Mouse (Mus musculus): Measurements from ENCODE around the gene Gfra1. TPM values are rescaled to one million over a fixed set of nuclear protein-coding genes. Genes with fewer than 3 reads are reported as not detected.

Gene Gfra1
- polyA plus RNA-seq, 1 experiment from 2014 or later = 76.4 TPM

GRCm38 (mm10) chr19:58413290-58413689, 42.4 kb downstream of the Gfra1 start:
- WGBS = 32% methylated on average over 8 of the region's 8 CpGs
- ATAC-seq (ENCODE audit: low FRiP score, low read depth) = no peak
- no peak overlapping the region for H3K9ac ChIP-seq
- H3K4me2 ChIP-seq (replicated peaks) = no peak overlapping the region
- no peak overlapping the region for H3K4me3 ChIP-seq
- H3K27me3 ChIP-seq (replicated peaks) = no peaks in the 10 kb centered on the region
- H3K27ac ChIP-seq = no peak overlapping the region
- no peaks in the 10 kb centered on the region for H3K36me3 ChIP-seq
- H3K4me1 ChIP-seq = 0 out of 2 replicates have a peak, but pooled peaks cover 3% of the 10 kb centered on the region
- no peaks in the 10 kb centered on the region for H3K9me3 ChIP-seq

- no peak overlapping the region for H3K27ac ChIP-seq
- 0 out of 2 replicates have a peak, but pooled peaks cover 3% of the 10 kb centered on the region for H3K4me1 ChIP-seq
- H3K9me3 ChIP-seq = no peaks in the 10 kb centered on the region
- H3K4me3 ChIP-seq = no peak overlapping the region
- no peak overlapping the region for H3K4me2 ChIP-seq (replicated peaks)
- no peaks in the 10 kb centered on the region for H3K27me3 ChIP-seq (replicated peaks)
- WGBS = 71% methylated on average over 2 of the region's 3 CpGs
- no peak overlapping the region for H3K9ac ChIP-seq
- no peak for ATAC-seq (ENCODE audit: low FRiP score, low read depth)
- no peaks in the 10 kb centered on the region for H3K36me3 ChIP-seq
Measured at GRCm38 (mm10) chr19:58412811-58413210, 42.9 kb downstream of the Gfra1 start.

GRCm38 (mm10) chr19:58406726-58407125, 49.0 kb downstream of the Gfra1 start:
- ATAC-seq (ENCODE audit: low FRiP score, low read depth) = no peak
- no peak overlapping the region for H3K27ac ChIP-seq
- no peaks in the 10 kb centered on the region for H3K27me3 ChIP-seq (replicated peaks)
- H3K9me3 ChIP-seq = no peaks in the 10 kb centered on the region
- H3K36me3 ChIP-seq = no peaks in the 10 kb centered on the region
- H3K9ac ChIP-seq = no peak overlapping the region
- H3K4me1 ChIP-seq = no peaks in the 10 kb centered on the region
- H3K4me2 ChIP-seq (replicated peaks) = no peak overlapping the region
- H3K4me3 ChIP-seq = no peak overlapping the region

- H3K4me3 ChIP-seq = no peak overlapping the region
- H3K36me3 ChIP-seq = no peaks in the 10 kb centered on the region
- H3K4me2 ChIP-seq (replicated peaks) = no peak overlapping the region
- H3K4me1 ChIP-seq = peaks cover 17% of the 10 kb centered on the region
- 91% methylated on average over 3 of the region's 3 CpGs for WGBS
- H3K27ac ChIP-seq = no peak overlapping the region
- no peaks in the 10 kb centered on the region for H3K27me3 ChIP-seq (replicated peaks)
- H3K9me3 ChIP-seq = no peaks in the 10 kb centered on the region
- H3K9ac ChIP-seq = no peak overlapping the region
- no peak for ATAC-seq (ENCODE audit: low FRiP score, low read depth)
Measured at GRCm38 (mm10) chr19:58400224-58400623, 55.5 kb downstream of the Gfra1 start.

GRCm38 (mm10) chr19:58399166-58399565, 56.5 kb downstream of the Gfra1 start:
- Histone ChIP-seq H3K27ac (no peak overlapping the region), H3K9ac (no peak overlapping the region), H3K4me3 (no peak overlapping the region), H3K27me3 (replicated peaks) (no peaks in the 10 kb centered on the region), H3K36me3 (no peaks in the 10 kb centered on the region), H3K4me2 (replicated peaks) (no peak overlapping the region), H3K9me3 (no peaks in the 10 kb centered on the region), H3K4me1 (peaks cover 17% of the 10 kb centered on the region)
- WGBS = 85% methylated on average over 6 of the region's 6 CpGs
- no peak for ATAC-seq (ENCODE audit: low FRiP score, low read depth)

DNA sequence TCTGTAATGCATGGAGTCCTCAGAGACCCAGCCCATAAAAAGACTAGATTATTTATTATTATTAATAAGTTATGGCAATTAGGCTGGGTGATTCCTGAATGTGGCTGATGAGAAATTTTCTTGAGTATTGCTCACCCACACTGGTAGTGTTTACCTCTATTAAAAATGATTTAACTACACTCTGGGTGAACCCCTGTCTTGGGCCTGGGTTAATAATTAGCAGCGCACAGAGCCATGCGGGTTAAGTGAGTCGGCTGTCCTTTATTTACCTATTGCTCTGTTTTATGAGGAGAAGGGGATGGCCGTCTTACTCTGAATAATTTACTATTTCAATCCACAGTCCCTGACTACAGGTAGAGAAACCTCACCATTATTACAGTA, 59.1 kb downstream of the Gfra1 start:
- no peak for ATAC-seq (ENCODE audit: low FRiP score, low read depth)
- no peaks in the 10 kb centered on the region for H3K27me3 ChIP-seq (replicated peaks)
- H3K36me3 ChIP-seq = no peaks in the 10 kb centered on the region
- WGBS = 44% methylated on average over 4 of the region's 4 CpGs
- peak overlapping the region; percentile 66; the same call in 1 of the 2 replicates for H3K27ac ChIP-seq
- no peak overlapping the region for H3K9ac ChIP-seq
- H3K4me3 ChIP-seq = no peak overlapping the region
- H3K9me3 ChIP-seq = no peaks in the 10 kb centered on the region
- H3K4me1 ChIP-seq = peaks cover 17% of the 10 kb centered on the region
- H3K4me2 ChIP-seq (replicated peaks) = no peak overlapping the region

DNA sequence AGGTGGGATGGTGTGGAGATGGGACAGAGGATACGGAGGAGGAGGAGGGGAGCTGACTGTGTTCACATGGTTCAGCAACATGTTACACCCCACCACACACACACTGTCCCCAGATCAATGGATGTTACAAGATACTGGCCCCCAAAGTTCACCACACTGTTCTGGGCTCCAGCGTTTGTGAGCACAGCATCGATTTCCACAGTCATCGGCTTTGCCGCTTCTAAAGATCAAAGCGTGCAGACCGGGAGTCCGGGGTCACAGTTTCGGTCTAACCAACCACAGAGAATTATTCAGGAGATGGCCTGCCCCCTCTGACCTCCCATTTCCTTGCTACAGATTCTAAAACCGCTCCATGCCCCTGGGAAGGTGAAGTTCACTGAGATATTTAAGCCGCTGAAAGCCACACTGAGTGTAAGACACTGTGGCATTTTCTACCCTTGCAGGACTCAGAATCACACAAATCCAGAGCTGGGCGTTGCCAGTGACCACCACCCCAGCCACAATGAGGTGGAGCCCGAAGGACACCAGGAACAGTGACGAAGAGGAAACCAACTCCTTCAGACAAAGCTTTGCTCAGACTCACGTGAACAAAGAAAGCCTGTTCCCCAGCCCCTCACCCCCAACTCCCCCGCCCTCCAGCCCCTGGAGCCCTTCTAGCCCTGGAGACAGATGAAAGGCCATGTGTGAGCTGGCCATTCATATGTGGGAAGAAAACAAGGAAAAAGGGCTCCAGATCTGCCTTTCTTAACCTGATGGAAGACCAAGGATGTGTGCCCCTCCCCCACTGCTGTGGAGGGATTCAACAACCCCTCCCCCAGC, 59.7 kb downstream of the Gfra1 start:
- 0 out of 2 replicates have a peak overlapping the region, but pooled peaks have one; percentile 35 for H3K9ac ChIP-seq
- WGBS = 44% methylated on average over 16 of the region's 16 CpGs
- peak overlapping the region; percentile 33 for H3K4me2 ChIP-seq (replicated peaks)
- H3K4me3 ChIP-seq = no peak overlapping the region
- peak; percentile 41 for ATAC-seq (ENCODE audit: low FRiP score, low read depth)
- no peaks in the 10 kb centered on the region for H3K9me3 ChIP-seq
- H3K27me3 ChIP-seq (replicated peaks) = no peaks in the 10 kb centered on the region
- peaks cover 17% of the 10 kb centered on the region for H3K4me1 ChIP-seq
- H3K27ac ChIP-seq = peak overlapping the region; percentile 66
- no peaks in the 10 kb centered on the region for H3K36me3 ChIP-seq

DNA sequence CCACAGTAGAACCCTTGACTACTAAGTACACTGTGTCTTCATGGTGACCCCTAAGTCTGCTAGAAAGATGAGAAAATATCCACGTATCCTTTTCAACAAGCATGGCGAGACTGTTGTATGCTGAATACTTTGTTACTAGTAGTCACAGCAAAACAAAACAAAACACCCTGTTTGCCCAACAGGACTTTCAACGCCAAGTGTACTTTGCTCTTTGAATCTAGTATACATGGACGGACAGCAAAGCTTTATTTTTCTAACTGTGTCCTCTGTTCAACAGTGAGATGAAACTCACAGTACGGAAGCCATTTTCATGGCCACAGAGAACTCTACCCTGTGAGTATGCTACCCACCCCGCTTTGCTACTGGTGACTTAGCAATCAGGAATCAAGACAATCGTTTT, 62.6 kb downstream of the Gfra1 start:
- peaks cover 17% of the 10 kb centered on the region for H3K4me1 ChIP-seq
- H3K9me3 ChIP-seq = no peaks in the 10 kb centered on the region
- no peak overlapping the region for H3K27ac ChIP-seq
- H3K9ac ChIP-seq = no peak overlapping the region
- H3K4me3 ChIP-seq = no peak overlapping the region
- 92% methylated on average over 7 of the region's 7 CpGs for WGBS
- H3K4me2 ChIP-seq (replicated peaks) = no peak overlapping the region
- no peak for ATAC-seq (ENCODE audit: low FRiP score, low read depth)
- no peaks in the 10 kb centered on the region for H3K36me3 ChIP-seq
- no peaks in the 10 kb centered on the region for H3K27me3 ChIP-seq (replicated peaks)

DNA sequence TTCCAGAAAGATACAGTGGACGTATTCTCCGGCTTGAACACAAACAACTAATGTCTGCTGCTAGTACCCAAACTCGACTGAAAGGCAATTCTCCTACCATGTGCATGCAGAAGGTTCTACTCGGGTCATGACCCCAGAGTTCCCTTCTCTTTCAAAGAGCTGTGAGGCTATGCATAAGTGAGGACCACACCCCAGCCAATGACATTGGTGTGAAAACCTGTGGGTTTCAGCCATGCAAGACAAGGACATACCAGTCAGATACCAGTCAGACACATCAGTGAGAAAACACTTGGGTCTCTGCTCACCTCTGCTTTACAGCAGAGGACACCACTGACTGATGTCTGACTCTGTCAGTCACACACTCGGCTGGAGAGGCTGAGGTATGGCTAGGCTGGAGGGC, 63.9 kb downstream of the Gfra1 start:
- peaks cover 18% of the 10 kb centered on the region for H3K4me1 ChIP-seq
- H3K9ac ChIP-seq = no peak overlapping the region
- ATAC-seq (ENCODE audit: low FRiP score, low read depth) = no peak
- H3K4me3 ChIP-seq = no peak overlapping the region
- H3K27me3 ChIP-seq (replicated peaks) = no peaks in the 10 kb centered on the region
- no peaks in the 10 kb centered on the region for H3K36me3 ChIP-seq
- H3K27ac ChIP-seq = no peak overlapping the region
- H3K9me3 ChIP-seq = no peaks in the 10 kb centered on the region
- no peak overlapping the region for H3K4me2 ChIP-seq (replicated peaks)
- WGBS = 83% methylated on average over 5 of the region's 5 CpGs

GRCm38 (mm10) chr19:58389466-58389865, 66.2 kb downstream of the Gfra1 start:
- peaks cover 6% of the 10 kb centered on the region; the same call in 1 of the 2 replicates for H3K4me1 ChIP-seq
- H3K9me3 ChIP-seq = no peaks in the 10 kb centered on the region
- no peak for ATAC-seq (ENCODE audit: low FRiP score, low read depth)
- H3K4me2 ChIP-seq (replicated peaks) = no peak overlapping the region
- H3K4me3 ChIP-seq = no peak overlapping the region
- no peak overlapping the region for H3K9ac ChIP-seq
- H3K27ac ChIP-seq = no peak overlapping the region
- 90% methylated on average over 8 of the region's 8 CpGs for WGBS
- H3K36me3 ChIP-seq = no peaks in the 10 kb centered on the region
- no peaks in the 10 kb centered on the region for H3K27me3 ChIP-seq (replicated peaks)

DNA sequence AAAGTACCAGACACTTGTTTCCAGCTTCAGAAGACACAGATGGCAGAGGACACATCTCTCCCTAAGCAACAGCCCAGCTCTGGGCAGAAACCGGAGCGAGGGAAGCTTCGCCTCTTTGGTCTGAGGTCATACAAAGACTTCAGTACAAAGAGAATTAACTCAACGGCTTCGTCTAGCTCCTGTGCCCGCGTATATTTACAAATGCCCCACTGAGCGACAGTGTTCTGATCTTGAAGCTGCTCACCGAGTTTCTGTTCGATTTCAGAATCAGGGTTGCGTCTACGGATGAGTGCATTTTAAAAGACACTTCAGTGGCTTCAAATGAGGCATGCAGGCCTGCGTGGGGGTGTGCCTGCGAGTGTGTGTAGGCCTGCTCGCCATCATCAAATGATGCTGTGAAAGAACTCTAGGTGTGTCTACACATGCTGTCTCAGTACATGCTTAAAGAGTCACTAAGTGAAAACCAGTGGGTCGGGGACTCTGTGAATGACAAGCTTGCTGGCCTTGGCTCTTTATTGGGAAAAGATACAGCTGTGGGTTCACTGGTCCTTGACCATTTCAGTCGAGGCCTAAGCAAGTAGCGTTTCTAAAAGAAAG, 66.8 kb downstream of the Gfra1 start:
- ATAC-seq (ENCODE audit: low FRiP score, low read depth) = no peak
- no peak overlapping the region for H3K4me2 ChIP-seq (replicated peaks)
- no peaks in the 10 kb centered on the region for H3K36me3 ChIP-seq
- H3K27ac ChIP-seq = no peak overlapping the region
- no peak overlapping the region for H3K9ac ChIP-seq
- no peaks in the 10 kb centered on the region for H3K27me3 ChIP-seq (replicated peaks)
- no peak overlapping the region for H3K4me3 ChIP-seq
- H3K4me1 ChIP-seq = peaks cover 6% of the 10 kb centered on the region; the same call in 1 of the 2 replicates
- no peaks in the 10 kb centered on the region for H3K9me3 ChIP-seq
- 54% methylated on average over 18 of the region's 18 CpGs for WGBS

DNA sequence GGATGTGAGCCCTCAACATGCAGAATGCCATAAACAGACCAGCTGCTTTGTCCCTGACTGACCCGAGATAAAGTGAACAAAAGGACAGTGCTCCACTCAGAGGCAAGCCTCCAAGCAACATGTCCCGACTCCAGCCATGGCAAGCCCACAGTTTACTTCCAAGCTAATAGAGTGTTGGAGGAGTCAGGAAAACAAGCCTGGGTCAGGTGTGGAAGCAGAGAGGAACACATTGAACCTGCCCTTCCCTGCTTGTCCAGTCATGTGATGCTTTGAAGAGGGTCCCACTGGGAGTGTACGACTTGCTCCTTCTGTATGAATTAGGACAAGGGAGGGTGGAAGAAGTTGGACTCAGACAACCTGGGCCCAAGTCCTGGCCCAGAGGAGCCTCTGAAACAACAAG, 72.4 kb downstream of the Gfra1 start:
- H3K4me2 ChIP-seq (replicated peaks) = no peak overlapping the region
- H3K4me3 ChIP-seq = no peak overlapping the region
- no peak overlapping the region for H3K9ac ChIP-seq
- H3K36me3 ChIP-seq = no peaks in the 10 kb centered on the region
- no peak for ATAC-seq (ENCODE audit: low FRiP score, low read depth)
- no peaks in the 10 kb centered on the region for H3K9me3 ChIP-seq
- WGBS = 46% methylated on average over 3 of the region's 3 CpGs
- H3K27ac ChIP-seq = no peak overlapping the region
- no peaks in the 10 kb centered on the region for H3K27me3 ChIP-seq (replicated peaks)
- peaks cover 6% of the 10 kb centered on the region; the same call in 1 of the 2 replicates for H3K4me1 ChIP-seq

GRCm38 (mm10) chr19:58382535-58382934, 73.2 kb downstream of the Gfra1 start:
- Histone ChIP-seq H3K27me3 (replicated peaks) (no peaks in the 10 kb centered on the region), H3K36me3 (no peaks in the 10 kb centered on the region)

More at GRCm38 (mm10) chr19:58382535-58382934, 73.2 kb downstream of the Gfra1 start:
- Histone ChIP-seq H3K4me3 (no peak overlapping the region), H3K27ac (no peak overlapping the region), H3K9ac (no peak overlapping the region), H3K4me1 (peaks cover 6% of the 10 kb centered on the region), H3K9me3 (no peaks in the 10 kb centered on the region), H3K4me2 (replicated peaks) (no peak overlapping the region)
- ATAC-seq (ENCODE audit: low FRiP score, low read depth) = no peak
- WGBS = 97% methylated on average over 7 of the region's 7 CpGs

All from neural tube, embryonic 12.5 days (tissue).